Mouse (Mus musculus): ENCODE measurements around the gene Large2. TPM values are rescaled to one million over a fixed set of nuclear protein-coding genes. Genes with fewer than 3 reads are reported as not detected.

The Large2 gene
- total RNA-seq (2023), result not detected

DNA sequence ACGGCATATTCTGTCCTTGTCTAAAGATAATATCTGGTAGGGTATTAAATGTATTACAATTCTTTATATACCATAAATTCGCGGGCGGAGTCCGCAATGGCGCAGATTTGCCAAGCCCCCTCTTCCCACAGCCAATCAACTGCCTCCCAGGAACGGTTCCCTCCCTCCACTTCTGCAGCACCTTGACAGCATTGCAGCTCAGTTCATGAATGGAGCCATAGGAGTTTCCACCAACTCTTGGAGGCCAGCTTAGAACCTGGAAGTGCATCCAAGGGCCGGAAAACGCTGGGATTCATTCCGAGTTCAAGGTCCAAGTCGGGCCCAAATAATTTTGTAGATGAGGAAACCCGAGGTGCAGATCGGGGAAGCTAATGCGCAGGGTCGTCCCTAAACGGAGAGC is at the start of gene Large2, which contains the start of gene Pex16:
Gene Large2, minus strand, starts transcription at position 356 of the 400 bp plus-strand sequence.
Gene Pex16, plus strand, starts transcription at position 163 of the 400 bp plus-strand sequence.

DNA sequence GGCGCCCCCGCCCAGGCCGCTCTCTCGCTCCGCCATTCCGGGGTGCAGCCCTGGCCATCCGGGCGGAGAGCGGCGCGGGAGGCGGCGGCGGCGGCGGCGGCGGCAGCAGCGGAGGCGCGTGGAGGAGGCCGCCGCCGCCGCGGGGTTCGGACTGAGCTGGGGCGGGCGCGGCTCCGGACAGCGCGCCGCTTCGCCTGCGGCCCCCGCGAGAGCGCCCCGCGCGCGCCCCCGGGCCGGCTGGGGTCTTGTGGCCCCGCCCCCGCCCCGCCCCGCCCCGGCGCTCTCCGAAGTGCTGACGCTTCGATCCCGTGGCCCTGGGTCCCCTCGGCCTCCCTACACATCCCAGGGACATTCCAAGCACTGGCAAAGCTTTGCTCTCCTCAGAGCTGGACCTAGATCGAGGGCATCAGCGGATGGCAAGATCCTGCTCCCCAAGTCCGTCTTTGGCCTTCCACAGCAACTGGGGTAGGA is 26.5 kb upstream of the Large2 start, which contains the start of gene Mapk8ip1:
Gene Mapk8ip1, minus strand, starts transcription at position 173 of the 471 bp plus-strand sequence.

GRCm38 (mm10) chr2:92381901-92382588 is 7.4 kb upstream of the Large2 start, which contains the start of gene 1700029I15Rik:
Gene 1700029I15Rik, plus strand, starts transcription at chr2:92382538.

Other genes with a start within 250 kb of the Large2 start
- 34.2 TPM for gene Pex16, start 193 bp downstream of the Large2 start, total RNA-seq (2023)
- gene 1700029I15Rik, start 7.7 kb upstream of the Large2 start, total RNA-seq (2023), result 8.1 TPM
- 0.76 TPM for gene Mapk8ip1, start 26.4 kb upstream of the Large2 start, total RNA-seq (2023)
- 39.9 TPM for gene Cry2, start 59.2 kb upstream of the Large2 start, total RNA-seq (2023)
- gene Slc35c1, start 85.7 kb upstream of the Large2 start, total RNA-seq (2023), result 20.5 TPM
- gene Chst1, start 224.8 kb upstream of the Large2 start, total RNA-seq (2023), result 0.35 TPM